Mouse (Mus musculus) lung, postnatal 14 days (tissue): ENCODE results near the gene Rimklb.
A peak's percentile ranks its signal among the peaks of the same experiment; 100 is the strongest.
"Not testable (repeated sequence)": the region's sequence is repeated elsewhere in the genome, so short reads cannot be mapped to it uniquely, and the experiment has no call there.

Source experiments
- DNase-seq: peaks from one replicate; pipeline ENCODE4 v3.0.0; 2021

The Rimklb gene

DNA sequence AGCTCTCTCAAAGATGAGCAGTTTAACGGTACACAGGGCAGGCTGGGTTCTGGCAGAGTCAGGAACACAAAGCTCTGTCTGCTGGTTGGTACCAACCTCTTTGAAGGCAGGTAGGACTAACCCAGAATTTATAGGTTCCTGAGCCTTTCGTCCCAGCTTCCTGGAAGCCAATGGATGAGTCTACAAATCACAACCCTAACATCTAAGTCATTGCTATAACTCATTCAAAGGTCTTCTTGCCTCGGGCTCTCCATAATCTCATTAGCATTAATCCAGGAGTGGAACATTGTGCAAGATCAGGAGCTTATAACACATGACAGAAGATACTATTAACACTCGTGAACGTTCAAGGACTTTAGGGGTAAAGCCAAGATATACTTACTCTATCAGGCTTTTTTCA is at the start of gene Rimklb:
Gene Rimklb (minus strand): TSS at position 101 of the 400 bp plus-strand sequence.
- DNase-seq: no peak

DNA sequence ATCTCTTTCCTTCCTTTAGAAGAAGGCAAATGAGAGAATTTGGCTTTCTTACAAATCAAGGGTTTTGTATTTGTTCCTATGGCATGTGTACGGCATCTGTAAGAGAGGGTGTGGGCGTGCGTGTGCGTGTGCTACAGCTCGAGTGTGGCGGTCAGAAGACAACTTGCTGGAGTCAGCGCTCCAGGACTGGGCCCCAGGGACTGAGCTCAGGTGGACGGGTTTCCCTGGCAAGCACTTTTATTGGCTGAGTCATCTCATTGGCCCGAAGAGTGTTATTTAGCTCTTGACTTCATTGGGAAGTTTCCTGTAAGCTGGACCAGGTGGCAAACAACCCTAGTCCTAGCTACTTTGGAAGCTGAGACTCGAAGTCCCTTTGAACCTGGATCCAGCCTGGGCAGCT is 47.4 kb upstream of the Rimklb start:
- no peak for DNase-seq

DNA sequence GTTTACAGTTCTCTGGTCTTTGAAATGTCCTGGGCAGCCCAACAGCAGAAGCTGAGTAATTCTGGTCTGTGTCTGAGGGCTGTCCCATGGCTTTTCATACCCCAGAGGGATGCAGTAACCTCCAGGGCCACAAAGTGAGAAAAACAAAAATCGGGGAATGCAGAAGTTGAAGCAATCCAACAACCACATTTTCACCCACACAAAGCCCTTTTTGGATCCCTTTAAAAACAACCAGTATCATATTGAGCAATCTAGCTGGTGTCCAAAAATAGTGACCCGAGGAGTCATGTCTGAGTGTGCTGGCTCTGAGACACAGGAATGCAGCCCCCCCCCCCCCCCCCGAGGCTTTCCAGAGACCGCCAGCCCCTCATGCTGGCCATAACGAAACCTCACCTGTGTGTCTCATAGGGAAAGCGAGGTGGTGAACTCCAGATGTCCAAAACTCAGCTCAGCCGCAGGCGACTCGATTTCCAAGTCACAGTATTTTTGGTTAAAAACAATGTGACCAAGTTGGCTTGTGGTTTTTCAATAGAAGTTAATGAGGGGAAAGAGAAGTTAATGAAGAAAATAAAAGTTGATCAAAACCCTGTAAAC is 46.8 kb upstream of the Rimklb start:
- DNase-seq: peak; percentile 19

DNA sequence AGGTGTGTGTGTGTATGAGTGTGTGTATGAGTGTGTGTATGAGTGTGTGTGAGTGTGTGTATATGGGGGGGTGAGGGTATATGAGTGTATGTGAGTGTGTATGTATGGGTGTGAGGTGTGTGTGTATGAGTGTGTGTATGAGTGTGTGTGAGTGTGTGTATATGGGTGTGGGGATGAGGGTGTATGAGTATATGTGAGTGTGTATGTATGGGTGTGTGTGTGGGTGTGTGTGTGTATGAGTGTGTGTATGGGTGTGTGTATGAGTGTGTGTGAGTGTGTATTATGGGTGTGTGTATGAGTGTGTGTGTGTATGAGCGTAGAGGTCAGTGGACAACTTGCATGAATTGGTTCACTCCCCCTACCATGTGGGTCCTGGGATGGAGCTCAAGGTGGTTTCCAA is 46.1 kb upstream of the Rimklb start:
- no peak for DNase-seq

DNA sequence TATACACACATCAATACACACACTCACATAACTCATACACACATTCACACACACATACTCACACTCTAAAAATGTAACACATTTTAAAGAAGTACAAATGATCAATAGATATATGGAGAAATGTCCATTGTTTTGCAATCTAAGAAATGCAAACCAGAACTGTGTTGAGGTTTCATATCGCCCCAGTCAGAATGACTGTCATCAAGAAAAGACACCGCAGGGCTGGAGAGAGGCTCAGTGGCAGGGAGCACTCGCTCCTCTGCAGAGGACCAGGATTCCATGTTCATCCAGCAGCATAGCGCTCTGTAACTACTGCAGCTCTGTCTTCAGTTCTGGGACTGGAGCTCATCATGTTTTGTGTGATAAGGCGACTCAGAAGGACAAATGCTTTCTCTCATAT is 45.0 kb upstream of the Rimklb start:
- no peak for DNase-seq

DNA sequence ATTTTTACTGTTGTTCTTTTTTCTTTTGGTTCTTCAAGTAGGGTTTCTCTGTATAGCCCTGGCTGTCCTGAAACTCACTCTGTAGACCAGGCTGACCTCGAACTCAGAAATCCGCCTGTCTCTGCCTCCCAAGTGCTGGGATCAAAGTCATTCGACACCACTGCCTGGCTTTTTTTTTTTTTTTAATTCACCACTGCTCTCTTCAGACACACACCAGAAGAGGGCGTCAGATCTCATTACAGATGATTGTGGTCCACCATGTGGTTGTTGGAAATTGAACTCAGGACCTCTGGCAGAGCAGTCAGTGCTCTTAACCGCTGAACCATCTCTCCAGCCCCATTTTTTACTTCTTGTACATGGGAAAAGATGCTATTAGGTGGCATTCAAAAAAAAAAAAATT is 43.9 kb upstream of the Rimklb start:
- not testable (repeated sequence) for DNase-seq

DNA sequence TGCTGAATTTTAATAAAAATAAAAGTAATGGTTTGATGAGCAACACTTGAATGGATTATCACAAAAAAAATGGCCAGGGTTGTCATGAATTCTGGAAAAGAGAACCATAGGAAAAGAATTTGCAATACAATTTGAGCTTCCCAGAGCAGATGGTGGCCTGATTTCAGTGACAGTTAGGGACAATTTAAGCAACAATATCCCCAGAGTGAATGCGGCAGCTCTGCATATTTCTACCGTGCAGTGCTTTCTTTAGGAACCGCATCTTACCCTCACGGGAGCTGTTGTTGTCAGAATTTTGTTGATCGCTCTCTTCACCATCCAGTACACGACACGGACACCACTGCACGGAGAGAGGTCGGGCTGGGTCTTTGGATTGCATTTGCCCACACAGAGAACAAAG is 41.0 kb upstream of the Rimklb start:
- DNase-seq: no peak

DNA sequence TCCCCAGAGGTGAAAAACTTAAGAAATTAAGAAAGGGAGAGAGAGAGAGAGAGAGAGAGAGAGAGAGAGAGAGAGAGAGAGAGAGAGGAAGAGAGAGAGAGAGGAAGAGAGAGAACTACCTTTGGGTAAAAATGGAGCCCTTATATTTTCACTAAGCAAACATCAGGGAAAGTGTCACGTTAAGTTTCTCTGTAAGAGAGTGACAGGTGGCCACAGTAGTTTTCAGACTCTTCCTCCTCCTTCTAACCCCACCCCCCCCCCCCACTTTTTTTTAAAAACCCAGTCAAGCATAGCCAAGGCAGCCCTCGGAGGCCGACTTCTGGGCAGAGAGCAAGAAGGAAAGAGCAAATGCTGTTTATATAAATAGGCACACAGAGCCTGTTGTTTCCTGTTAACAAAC is 35.5 kb upstream of the Rimklb start:
- DNase-seq: no peak

DNA sequence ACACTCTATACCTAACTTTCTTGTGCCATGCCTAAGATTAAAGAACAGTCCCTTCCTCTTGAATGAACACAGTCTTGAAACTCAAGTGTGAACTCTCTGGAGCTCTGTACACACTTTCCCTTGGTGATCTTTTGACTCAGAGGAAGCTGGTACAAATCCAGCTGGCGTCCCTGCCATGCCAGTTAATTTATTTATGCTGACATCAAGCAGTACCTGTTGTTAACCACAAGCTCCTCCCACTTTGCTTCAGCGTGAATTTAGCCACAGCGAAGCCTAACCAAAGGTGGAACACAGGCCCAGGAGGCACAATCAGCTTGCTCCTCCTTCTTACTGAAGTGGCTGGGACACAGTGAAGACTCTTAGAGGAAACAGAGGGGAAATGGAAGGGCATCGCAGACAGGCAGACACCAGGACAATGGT is 34.3 kb upstream of the Rimklb start:
- peak; percentile 35 for DNase-seq

DNA sequence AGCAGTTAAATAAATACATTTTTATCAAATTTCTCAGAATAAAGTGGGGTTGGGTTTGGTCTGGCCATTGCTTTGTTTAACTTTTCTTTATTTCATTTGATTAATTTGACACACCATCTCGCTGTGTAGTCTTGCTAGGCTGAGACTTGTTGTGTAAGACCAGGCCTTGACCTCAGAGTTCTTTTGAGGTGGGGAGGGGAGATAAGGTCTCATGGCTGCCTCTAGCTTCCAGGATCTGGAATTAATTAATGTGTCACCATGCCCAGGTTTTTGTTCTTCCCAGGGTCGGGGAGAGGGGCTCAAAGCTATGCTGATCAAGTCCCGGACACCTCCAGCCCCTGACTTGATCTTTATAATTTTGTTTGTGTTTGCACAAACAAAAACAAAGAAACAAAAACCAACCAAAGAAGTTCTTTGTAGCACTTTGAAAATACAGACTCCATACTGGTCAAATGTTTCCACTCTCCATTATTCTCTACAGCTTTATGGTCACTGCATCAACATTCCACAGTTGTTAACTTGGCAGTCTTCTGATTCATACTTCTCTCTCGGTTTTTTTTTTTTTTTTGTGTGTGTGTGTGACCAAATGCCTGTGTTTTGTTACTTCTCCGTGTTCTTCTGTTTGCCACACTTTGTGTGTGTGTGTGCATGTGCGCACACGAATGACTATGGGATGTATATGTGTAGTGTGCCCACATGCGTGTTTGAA is 33.1 kb upstream of the Rimklb start:
- no peak for DNase-seq

DNA sequence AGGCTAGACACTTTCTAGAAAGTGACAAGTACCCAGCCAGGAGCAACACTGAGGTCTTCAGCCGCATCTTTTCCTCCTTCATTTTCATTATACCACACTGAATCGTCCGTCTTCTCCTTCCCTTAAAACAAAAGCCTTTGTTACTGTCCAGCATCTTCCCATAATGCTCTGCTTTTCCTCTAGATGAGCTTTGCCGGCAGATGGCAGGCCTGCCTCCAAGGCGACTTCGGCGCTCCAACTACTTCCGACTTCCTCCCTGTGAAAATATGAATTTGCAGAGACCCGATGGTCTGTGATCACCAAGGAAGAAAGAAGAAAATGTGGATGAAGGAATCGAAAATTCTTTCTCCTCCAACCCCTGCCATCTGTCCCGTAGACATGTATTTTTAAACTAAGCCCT is 29.6 kb upstream of the Rimklb start:
- DNase-seq: no peak

DNA sequence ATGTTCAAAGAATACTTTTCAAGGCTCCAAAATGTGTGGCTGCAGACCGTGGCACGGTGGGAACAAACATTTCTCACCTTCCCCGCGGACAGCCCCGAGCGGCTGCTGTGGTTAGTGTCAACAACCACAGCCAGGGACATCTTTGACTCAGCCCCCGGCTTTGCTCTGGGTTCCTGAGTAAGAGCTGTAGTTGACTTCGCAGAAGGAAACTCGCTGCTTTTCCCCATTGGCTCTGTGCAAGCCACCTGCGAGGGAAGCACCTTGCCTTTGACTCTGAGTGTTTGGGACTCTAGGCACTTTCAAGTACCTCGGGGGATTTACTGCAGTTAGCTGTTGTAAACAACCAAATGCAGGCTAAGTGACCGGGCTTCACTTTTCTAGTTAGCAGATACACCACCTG is 29.0 kb upstream of the Rimklb start:
- DNase-seq: no peak

DNA sequence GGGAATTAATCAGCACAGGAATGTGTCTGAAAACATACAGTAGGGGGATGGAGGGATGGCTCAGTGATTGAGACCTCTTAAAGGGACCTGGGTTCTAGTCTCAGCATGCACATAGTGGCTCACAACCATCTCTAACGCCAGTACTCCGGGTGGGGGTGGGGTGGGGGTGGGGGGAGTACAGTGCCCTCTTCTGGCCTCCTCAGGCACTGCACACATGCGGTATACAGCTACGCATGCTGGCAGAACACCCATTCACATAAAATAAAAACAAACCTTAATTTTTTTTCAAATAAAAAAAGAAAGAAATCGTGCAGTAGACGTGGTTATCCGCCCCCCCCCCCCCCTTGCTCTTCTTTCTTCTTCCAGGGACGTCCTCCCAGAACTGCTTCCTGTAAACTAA is 24.7 kb upstream of the Rimklb start:
- no peak for DNase-seq

DNA sequence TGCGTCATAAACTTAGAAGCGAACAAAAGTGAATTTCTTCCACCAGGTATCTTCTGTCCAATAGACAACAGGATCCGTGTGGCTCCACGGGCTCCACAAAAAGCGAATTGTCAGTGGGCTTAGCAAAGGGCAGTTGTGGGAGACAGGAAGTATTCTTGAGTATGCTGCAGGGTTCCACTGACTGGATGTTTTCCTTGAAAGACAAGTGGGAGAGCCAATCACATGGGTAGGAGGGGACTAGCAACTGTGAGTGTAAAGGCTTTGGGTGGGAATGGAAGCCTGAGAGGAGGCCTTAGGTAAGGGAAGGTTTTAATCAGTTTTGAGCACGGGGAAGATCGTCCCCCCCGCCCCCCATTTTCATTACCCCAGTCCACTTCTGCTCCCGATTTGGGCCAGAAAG is 24.0 kb upstream of the Rimklb start:
- peak; percentile 16 for DNase-seq

DNA sequence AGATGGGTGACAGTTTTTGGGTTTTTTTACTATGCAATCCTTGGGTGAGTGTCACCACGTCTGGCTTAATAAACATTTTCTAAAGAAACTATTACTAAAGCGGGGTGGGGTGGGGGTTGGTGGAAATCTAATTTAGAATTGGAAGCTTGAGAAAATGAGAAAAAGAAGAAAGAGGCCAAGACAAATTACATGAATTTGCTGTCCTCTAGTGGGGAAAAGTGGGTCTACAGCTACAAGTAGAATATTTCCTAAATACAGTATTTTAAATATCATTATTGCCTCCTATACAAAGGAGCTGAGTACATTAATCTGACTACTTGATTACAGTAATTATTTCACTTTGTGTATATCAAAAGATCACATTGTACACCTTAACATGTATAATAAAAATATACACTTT is 20.8 kb upstream of the Rimklb start:
- DNase-seq: peak; percentile 17

DNA sequence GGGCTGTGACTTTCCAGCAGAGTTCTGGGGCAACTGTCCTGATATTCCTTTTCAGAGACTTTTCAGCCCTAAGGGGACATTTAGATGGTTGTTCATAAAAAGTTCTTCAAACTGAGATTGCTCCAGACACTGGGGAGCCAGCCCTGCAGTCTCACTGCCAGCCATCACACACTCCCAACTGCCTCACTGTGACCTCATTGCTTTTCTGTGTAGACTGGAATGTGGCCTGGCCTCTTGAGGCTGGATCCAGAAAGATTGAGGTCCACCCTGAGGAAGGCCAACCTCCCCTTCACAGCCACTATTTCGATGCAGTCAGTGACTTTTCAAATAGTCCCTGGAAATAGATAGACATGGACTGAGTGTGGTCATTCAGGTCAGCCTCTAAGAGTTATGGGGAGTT is 19.1 kb upstream of the Rimklb start:
- DNase-seq: no peak

DNA sequence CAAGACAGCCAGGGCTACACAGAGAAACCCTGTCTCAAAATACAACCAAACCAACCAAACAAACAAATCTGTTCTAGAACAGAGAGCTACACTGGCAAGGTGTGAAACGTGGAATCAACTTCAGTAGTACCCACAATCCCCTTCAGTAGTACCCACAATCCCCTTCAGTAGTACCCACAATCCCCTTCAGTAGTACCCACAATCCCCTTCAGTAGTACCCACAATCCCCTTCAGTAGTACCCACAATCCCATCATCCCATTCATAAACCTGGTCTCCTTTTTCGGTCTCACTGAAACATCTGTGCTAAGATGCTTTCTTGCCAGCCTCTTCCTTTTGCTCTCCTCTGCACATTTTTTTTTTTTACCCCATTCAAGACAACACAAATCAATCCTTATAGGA is 17.2 kb upstream of the Rimklb start:
- not testable (repeated sequence) for DNase-seq

DNA sequence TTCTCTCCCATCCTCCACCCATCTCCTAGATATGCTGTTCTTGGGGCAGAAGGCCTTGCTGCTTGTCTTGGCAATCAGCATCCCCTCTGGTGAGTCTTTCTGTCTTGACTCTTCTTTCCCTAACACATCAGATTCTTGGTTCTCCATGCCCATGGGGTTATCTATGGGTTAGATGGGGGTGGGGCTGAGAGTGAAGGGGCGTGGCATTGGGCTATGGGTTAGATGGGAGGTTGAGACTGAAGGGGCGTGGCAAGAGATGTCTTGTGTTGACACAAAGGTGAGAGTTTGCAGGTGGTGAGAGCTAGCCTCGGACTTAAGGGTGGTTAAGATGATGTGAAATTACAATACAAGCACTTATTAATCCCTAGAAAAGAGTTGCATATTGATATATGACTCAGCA is 15.8 kb upstream of the Rimklb start:
- no peak for DNase-seq

DNA sequence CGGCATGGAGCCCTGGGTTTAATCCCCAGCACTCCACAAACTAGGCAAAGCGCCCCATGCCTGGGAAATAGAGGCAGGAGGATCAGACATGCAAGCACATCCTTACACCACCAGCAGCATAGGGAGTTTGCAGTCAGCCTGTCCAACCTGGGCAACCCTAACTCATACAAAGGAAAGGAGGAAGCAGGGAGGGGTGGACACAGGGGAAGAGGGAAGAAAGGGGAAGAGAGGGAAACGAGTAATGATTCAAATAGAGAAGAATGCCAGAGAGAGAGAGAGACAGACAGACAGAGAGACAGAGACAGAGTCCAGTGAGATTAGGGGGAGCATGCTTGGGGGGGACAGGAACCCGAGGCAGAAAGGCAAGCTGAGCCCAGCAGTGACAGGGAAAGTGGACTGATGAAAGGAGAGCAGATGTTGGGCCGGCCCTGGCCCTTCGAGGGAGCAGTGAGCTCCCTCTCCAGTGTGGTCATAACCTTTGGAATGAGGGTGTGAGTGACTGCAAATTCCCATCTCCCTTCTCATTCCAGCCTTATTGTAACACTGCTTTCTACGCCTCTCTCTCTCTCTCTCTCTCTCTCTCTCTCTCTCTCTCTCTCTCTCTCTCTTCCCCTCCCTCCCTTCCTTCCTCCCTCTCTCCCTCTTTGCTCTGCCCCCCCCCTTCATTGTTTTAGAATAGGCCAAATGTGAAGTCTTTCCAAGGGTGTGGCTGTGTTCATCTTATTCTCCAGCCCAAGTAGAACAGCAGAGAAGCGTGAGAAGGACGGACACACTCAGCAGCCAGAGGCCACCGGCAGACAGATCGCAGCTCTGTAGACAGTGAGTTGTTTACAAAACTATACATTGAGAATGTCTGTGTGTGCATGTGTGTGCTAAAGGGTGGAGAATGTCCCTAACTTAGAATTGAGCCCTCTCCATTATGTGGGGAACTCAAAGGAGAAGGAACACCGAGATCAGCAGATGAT is 14.6 kb upstream of the Rimklb start:
- no peak for DNase-seq

DNA sequence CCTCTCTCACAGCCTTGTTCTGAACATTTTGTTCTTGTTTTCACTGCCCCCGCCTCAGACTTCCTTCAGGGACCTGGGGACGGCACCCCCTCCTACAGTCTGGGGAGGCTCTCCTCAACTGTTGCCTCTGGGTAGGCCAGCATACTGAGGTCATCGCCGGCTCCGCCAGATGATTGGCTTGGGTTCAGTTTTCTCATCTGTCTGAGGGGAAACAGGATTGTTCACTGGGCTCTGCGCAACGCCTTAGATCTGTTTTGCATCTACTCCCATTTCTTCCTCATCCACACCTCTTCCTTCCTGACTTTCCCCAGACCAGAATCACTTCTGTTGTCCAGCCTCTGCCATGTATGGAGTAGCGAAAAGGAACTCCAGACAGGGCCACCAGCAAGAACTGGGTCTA is 9.9 kb upstream of the Rimklb start:
- DNase-seq: no peak

DNA sequence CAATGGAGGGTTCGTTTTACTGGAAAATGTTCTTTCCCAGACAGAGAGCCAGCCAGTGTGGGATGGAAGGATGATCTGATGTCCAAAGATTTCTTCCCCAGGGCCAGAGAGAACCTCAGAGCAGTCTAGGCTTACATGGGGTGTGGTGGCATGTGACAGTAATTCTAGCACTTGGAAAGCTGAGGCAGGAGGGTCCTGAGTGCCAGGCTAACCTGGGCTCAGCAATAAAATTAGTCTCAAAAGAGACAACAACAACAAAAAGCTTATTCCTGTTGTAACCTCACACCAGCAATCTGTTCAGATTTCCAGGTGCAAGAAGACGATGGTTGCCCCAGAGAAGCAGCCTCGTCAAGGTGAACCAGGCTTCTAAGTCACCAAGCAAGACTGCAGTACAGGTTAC is 7.0 kb upstream of the Rimklb start, which contains the start of gene Mfap5:
Gene Mfap5 (plus strand): TSS at position 301 of the 400 bp plus-strand sequence.
- no peak for DNase-seq

DNA sequence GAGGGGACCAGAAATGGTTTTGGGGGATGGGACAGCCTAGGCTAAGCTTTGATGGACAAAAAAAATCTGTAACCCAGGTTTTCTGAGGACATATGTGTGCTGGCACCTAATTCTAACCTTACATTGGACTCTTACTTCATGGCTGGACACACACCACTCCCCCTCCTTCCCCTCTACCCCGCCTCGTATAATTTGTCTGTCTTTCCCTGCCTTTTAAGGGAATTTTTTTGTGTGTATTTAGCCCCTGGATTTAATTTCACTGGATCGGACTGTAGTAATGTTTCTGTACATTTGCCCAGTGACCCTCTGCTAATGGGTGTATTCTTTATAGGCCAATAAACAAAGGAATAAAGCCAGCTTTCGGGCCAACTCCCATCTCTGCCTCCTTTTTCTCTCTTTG is 6.5 kb upstream of the Rimklb start:
- no peak for DNase-seq

DNA sequence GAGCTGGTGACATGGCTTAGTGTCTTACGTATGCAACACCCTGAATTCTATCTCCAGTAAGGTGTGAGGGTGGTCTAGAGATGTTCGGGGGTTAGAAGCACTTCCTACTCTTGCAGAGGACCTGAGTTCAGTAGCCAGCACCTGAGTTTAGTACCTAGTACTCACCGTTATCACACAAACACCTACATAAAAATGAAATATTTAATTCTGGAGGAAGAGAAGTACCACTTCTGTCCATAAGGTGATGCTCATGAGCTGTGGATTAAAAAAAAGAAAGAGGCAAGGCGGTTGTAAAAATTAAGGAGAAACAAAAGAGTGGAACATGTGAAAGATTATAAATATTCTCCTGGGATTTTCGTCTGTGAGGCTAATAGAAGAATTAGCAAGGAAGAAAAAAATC is 2.1 kb downstream of the Rimklb start:
- peak; percentile 29 for DNase-seq
